Mouse (Mus musculus): ENCODE measurements at regions not wholly inside any gene's neighbourhood (a gene's known extent, or its start where the extent isn't known, plus 50 kb on each side); places are given as distances from the start of the nearest gene placed in this dataset.

GRCm38 (mm10) chr9:6609284-6609627, 339.6 kb upstream of the Ddi1 start:
- TF ChIP-seq CTCF (IDR thresholded peaks at IDR 0.05; ENCODE audit: borderline replicate concordance, extremely low read depth, insufficient read depth, insufficient read length) (no peak), POLR2A (IDR thresholded peaks at IDR 0.05; ENCODE audit: borderline replicate concordance, extremely low read depth, insufficient read depth, insufficient read length, poor library complexity, severe bottlenecking) (no peak)
